Mouse (Mus musculus) bone marrow macrophage, adult 2 months (primary cell): ENCODE data around the gene Tmem255b.

Experiments
- CTCF ChIP-seq: IDR thresholded peaks from 2 replicates; pipeline ENCODE4 v1.5.1; 2012; ENCODE audit warnings: low read depth, mild to moderate bottlenecking, low read length, moderate library complexity
- POLR2A ChIP-seq: IDR thresholded peaks from 2 replicates; pipeline ENCODE4 v1.6.1; 2012; ENCODE audit warnings: mild to moderate bottlenecking, low read depth, low read length, borderline replicate concordance

DNA sequence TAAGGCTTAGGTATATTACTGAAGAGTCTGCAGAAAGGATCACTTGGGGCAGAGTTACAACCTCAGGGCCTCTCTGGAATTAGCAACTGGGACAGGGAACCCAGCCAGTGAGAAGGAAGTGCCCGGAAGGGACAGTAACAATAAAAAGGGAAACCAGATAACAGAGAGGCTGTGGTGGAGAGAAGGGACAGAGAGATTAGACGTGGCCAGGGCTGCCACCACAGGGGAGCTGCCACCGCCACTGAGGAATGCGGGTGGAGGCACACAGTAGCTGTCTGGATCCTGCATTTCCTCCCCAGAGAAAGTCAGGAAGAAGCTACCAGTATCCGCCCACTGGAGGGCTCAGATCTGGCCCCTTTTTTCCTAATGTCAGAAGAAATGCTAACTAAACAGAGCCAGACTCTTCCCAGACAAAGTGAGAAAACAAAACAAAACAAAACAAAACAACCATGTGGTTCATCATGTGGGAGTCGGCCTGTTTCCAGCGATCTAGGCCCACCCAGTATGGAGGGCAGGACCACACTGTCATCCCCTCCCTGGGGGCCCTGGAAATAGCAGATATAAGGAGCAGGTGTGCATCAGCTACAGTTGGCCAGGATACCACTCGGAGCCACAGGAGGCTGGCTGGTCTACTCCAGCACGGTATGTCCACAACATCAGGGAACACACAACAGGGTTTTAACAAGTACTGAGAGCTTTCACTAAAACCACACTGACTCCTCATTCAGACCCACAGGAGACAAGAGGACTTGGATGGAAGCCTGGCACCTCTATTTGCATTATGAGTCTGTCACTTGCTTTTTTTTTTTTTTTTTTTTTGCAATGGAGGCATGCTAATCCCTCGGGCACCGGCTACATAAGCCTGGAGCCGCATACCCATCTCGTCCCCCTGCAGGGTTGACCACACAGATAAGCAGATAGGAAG, 55.3 kb downstream of the Tmem255b start:
- TF ChIP-seq CTCF (no peak), POLR2A (no peak)
